Mouse (Mus musculus) thymus, postnatal 0 days (tissue): ENCODE data around the gene Phactr2. TPM values are rescaled to one million over a fixed set of nuclear protein-coding genes. Genes with fewer than 3 reads are reported as not detected.

ENCODE experiments used
- DNase-seq: peaks from one replicate; pipeline ENCODE4 v3.0.0-alpha.2; 2015; ENCODE audit warnings: low spot score
- polyA plus RNA-seq: library from polyadenylated mRNA; unstranded; fragments of >200 nt; fragmentation: Nextera tagmentation; extraction: Ambion mirVana; gene quantifications from 2 replicates; pipeline ENCODE4 v1.2.1, GENCODE M21; 2015

Phactr2 gene
- polyA plus RNA-seq, 1 experiment from 2014 or later, result 7.0 TPM

DNA sequence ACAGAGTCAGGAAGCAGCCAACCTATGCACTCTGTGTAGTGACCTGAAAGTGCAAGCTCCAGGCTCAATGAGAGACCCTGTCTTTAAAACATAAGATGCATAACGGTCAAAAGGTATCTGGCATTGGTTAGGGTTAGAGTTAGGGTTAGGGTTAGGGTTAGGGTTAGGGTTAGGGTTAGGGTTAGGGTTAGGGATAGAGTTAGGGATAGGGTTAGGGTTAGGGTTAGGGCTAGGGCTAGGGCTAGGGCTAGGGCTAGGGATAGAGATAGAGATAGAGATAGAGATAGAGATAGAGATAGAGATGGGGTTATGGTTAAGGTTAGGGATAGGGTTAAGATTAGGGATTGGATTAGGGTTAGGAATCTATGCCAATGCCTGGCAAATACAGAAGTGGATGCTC, 72.2 kb downstream of the Phactr2 start:
- DNase-seq, result no peak

DNA sequence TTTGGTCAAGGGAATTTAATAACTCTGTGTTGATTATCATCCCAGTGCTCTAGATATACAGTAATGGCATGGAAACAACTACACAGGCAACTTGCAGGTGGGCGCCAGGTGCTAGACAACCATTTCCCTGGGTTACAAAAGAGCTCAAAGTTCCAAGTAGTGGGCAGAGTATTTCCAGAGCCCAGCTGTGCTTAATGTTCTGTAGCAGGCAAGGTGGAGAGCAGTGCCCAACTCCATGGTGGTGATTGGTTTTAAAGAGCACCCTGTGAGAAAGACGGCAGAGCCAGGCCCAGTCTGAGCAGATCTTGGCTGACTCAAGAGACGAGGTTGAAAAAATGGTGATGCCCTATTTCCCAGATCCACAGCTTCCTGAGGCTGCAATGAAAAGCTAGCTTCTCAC, 78.5 kb downstream of the Phactr2 start:
- DNase-seq, result no peak

DNA sequence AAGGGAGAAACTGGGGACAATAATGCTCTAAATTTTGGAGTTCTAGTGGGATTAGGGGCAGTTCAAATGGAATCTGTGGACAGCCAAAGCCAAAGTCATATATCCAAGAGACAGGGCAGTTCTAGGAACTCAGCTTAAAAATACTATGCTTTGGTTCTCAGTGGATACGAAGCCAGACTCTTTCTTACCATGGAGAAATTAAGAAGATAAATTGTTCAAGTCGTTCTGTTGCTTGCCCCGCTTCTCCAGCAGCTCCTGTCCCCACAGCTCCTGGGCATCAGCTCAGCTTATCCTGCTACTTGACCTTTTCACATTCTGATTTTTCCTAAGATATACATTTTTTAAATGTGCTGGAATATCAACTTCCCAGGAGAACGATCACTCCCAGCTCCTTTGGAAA, 80.2 kb downstream of the Phactr2 start:
- DNase-seq, result no peak

DNA sequence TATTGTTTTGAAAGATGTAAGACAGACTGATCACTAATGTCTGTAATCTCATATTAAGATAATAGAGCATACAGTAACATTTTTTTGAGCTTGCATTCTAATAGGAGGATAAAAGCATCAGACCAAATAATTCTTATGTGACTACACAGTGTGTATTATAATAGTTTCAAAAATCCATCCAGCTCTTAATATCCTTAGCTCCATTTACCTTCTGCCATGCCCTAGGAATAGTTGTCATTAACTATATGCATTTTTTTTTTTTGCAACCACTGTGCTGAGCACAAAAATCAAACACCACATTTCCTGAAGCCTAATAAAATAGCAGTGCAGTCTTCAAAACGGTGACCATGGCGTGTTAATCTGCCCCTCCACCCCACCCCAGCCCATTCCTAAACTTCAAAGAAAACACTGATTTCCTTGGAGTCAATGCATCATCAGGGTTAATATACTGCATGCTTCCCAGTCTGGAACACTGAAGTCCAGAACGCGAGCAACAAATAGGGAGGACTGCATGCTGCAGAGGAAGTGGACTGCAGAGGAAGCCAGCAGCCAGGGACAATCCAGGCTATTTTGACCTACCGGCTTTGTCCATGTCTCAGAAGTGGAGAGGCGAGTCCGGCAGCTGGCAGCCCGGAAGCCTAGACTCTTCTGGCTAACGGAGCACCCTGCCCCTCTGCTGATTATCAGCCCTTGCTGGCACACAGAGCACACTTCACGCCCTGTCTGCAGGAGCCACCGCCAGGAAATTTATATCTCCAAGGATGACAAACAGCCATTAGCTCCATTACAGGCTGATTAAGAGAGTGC, 85.9 kb downstream of the Phactr2 start:
- DNase-seq, result no peak

GRCm38 (mm10) chr10:13384866-13385265, 89.3 kb downstream of the Phactr2 start:
- no peak for DNase-seq

DNA sequence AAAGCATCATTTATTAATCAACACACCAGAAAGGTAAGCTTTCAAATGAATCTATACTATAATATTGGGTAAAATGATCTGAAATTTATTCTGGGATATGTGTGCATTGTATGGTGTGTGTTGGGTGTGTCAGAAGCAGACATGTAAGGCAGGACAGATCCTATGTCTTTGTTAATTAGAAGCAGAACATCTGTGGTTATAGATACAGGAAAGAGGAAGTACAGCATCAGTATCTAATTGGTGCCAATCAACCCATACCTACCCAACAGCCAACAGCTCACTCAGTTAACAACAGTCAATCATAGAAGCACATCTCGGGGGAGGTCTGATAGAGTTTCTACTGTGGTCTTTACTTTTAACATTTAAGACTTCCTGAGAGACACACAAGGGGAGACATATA, 96.3 kb downstream of the Phactr2 start:
- DNase-seq, result no peak

DNA sequence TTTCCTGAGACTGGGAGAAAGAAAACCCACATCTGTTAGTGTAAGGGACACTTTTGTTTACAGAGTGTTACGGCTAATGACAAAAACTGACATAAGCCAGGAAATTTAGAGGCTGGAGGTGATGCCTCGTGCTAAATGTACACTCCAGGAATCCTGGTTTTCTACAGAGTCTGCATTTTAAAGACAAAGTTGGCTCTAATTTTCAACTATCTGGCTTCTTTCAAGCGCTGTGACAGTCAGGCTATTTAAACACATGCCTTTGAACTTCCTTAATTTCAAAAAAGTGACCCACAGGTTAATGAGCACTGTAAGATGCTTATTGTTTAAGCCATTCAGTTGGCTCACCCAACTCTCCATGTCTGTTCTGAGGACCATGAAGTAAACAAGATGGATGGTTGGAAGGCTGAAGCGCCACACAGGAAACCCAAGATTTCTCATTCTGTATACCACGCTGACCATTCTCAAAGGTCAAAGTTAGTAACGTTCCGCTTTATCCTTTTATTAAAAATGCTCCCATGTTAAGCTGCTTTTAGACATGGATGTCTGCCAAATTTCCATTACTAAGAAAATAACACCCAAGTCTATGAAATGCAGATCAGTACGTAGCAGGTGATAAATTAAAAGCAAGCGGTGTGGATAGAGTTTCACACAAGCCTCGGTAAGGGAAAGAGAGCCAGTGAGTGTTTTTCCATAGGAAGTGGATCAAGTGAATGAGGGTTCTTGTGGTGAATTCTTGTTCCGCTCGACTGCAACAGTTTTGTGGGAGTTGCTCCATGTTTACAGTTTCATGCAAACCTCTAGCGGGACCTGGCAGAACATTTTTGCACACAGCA, 97.6 kb downstream of the Phactr2 start:
- DNase-seq, result no peak

DNA sequence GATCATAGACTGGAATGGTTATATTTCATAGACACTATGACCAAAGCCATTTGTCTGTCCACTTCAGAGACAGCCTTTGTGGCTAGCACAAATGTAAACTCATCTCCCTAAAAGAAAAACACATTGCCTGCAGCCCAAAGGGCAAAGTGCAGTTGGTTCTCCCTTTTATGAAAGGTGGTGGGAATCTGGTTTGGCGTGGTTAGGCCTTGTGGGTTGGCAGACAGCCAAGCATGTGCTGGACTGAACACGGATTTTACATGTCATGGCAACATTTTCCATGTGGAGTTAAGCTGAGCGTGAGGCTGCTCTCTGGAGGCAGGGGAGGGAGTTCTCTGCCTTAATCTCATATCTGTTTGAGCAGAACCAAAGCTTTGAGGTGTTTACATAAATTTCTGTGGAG, 98.4 kb downstream of the Phactr2 start:
- DNase-seq, result no peak

DNA sequence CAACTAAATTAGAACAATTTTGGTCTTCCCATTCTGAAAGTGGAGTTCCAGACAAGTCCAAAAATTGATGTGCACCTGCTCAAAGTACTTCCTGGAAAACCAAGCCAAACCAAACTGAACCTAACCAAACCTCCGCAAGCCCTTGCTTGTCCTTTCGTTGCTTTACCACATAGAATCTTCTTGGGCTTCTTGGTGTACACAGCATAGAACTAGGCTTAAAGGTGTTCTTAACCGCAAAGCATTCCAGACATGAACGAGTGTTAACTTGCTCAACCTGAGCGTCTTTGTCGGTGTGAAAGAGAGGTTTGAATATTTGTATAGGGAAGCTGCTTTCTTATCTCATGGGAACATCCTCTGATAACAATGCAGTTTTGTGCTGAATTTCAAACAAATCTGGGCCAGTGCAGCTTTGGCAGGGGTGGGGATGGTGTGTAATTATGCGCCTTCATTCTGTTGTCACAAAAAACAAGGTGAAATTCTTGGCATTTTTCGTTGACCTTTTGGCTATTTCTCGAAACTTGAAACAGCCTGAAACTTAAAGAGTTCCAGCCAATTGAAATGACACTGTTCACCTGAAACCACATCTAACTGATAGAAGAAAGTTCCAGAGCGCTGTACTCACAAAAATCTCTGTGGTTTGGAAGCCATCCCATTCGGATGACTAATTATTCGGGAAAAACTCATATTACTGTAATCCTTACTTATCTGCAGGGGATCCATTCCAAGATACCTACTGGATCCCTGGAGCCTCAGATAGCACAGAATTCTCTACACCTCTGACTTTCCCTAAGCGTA, 104.4 kb downstream of the Phactr2 start:
- no peak for DNase-seq

GRCm38 (mm10) chr10:13364286-13364580, 110.0 kb downstream of the Phactr2 start:
- no peak for DNase-seq

DNA sequence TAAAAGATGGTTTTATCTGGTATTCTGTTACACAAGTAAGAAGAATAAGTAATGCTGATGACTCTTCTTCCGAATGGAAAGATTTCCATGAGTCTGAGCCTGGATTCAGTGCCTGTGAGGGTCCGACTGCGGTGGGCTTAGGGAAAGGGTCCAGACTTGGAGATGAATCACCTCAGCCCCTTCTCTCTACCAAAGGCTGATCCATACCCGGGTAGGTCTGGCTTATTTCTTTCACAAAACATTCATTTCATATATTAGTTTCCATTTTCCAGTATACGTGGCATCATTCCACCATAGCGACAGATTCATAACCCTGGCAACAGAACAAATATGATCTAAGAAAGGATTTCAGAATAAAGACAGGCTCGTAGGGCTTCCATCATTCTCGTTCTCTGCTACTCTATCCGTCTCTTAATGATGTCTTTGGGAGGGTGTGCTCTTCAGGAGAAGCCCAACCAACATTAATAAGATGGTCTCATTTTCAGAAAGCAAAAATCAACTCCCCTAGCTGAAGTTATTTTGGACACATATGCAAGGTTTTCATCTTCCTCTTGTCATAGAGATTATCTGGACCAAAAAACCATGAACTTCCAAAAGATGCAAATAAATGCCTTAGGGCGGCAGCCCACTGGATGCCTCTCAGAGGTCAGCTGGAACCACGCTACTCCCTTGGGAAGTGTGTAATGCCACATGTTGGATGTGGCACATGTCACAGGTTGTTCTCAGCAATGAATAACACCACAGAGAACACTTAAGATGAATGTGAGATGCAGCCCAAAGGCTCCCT, 110.5 kb downstream of the Phactr2 start:
- no peak for DNase-seq

DNA sequence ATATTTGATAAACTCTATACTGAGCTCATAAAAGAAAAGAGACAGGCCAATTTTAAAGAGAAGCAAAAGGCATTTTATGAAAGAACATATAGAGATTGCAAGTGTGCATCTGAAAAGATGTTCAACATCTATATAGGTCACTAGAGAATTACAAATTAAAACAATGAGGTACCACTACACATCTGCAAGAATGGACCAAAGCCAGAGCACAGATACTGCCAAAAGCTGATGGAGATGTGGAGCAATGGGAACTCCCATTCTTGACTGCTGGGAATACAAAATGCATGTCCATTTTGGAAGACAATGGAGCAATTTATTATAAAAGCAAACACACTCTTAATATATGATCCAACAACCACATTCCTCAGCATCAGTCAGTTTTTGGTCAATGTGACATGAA, 113.3 kb downstream of the Phactr2 start:
- DNase-seq, result no peak

DNA sequence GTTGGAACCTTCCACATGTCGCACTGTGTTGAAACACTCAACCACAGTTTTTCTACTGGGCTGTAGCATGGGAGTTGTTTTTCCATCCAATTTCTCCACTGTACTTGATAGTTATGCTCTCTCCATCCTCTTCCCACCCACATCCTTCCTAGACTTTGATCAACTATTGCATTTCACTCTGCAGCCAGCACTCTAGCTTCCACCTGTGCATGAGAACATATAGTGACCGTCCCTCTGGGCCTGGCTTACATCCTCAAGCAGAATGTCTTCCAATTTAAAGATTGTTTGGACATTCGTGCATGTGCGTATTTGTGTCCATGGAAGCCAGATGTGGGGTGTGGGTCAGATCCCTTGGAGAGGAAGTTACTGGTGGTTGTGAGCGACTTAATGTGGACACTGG, 114.4 kb downstream of the Phactr2 start:
- DNase-seq, result no peak

- DNase-seq, result no peak
Measured at GRCm38 (mm10) chr10:13358679-13359078, 115.5 kb downstream of the Phactr2 start.

DNA sequence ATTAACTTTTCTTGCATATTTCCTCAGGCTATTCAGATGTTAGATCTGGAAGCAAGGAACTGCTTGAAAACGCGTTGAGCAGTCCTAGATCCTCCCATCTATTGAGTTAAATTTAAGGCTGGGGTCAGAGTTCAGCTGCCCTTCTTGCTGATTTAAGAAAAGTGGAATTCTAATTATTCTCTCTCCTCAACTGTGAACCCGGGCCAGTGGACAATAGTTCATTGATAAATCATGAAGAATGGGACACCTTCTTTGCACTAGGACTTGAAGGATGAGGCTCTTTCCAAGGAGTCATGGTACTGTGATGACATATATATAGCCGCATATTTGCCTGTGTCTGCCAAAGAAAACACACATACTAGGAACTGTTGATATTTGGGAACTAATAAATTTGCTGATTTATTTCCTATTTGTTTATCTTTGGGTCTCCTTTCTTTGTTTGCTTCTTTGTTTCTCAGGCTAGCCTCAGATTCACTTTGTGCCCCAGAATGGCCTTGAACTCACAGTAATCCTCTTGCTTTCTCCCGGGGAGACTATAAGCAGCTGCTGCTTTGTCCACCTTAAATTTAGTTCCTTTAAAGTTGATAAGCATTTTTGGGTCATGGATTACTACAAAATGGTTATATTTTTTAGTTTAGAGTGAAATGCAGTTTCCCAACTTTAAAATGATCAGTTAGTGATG, 127.5 kb downstream of the Phactr2 start:
- no peak for DNase-seq

DNA sequence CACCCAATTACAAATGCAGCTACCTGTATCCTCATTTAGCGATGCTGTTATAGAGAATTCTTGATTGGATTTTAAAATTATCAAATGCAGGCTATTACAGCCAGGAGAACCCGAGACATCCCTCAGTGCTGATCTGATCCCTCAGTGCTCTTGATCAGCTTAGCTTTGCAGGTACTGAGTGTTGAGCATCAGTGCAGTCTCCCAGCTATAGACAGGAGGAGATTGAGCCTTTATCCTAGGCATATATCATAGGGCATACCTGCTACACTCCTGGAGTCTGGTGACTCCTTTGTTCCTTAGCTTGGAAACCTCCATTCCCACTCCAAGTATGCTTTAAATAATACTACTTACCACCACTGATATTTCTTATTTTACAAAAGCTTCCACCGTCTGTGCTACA, 133.6 kb downstream of the Phactr2 start:
- no peak for DNase-seq

GRCm38 (mm10) chr10:13336964-13337363, 137.2 kb downstream of the Phactr2 start:
- DNase-seq, result no peak

DNA sequence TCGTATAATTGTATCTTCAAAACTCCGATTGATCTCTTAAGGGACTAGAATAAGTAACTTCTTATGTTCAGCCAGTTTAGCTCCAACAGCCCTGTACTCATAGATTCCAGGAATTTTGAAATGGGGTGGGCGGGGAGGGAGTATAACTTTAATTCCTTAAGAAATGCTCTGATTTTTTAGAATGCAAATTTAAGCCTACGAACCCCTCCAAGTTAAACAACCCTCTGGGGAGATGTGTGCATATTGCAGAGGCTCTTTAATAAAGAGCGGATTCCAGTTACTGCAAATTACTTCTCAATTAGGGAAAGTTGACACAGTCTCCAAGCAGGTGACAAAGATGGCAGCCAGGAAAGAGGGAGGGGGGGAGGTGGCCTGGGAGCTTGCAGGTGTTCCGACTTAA, 138.4 kb downstream of the Phactr2 start:
- no peak for DNase-seq

DNA sequence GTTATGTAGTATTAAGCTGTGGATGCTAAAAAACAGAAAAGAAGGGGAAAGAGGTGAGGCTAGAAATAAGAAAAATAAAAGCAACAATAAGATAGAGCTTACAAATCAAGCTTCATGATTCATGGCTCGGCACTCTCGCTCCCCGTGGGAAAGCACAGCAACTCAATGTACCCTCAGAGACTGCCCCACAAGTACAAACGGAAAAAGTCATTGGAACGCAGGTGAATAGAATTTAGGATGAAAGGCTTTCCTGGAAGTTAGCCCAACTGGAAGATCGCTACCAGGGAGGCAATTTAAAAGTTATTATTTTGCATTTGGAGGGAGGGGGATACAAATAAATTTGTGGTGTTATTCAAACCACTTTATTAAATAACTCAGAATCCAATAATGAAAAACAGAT, 138.9 kb downstream of the Phactr2 start:
- DNase-seq, result no peak

GRCm38 (mm10) chr10:13333781-13334180, 140.4 kb downstream of the Phactr2 start:
- DNase-seq, result no peak

GRCm38 (mm10) chr10:13332985-13333384, 141.2 kb downstream of the Phactr2 start:
- DNase-seq, result no peak
